Mouse (Mus musculus): ENCODE results near the gene Slc51b.

DNA sequence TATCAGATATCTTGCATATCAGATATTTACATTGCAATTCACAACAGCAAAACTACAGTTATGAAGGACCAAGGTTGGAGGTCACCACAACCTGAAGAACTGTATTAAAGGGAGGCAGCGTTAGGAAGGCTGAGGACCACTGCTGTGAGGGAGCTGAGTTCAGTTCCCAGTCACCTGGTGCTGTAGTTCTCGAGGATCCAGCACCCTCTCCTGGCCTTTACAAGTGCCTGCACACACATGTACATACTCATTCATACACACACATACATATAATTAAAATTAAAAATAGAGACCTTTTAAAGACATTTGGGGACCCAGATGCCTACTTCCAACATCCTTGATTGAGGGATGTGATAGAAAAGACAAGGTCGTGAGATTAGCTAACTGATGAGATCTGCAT, 3.1 kb downstream of the Slc51b start:
- no peak for TF ChIP-seq MAX (IDR thresholded peaks at IDR 0.05; ENCODE audit: low read depth)
- no peak for TF ChIP-seq E2F4 (IDR thresholded peaks at IDR 0.05; ENCODE audit: insufficient read depth)
- no peak for TF ChIP-seq POLR2A (IDR thresholded peaks at IDR 0.05; ENCODE audit: insufficient read length, low read depth)
- TF ChIP-seq TCF12 (IDR thresholded peaks at IDR 0.05; ENCODE audit: insufficient read depth, poor library complexity, severe bottlenecking): no peak
- no peak for TF ChIP-seq POLR2AphosphoS2 (IDR thresholded peaks at IDR 0.05; ENCODE audit: insufficient read length, low read depth)
- no peak for TF ChIP-seq TCF3 (IDR thresholded peaks at IDR 0.05; ENCODE audit: insufficient read length, low read depth)
- no peak for TF ChIP-seq MYOD1 (IDR thresholded peaks at IDR 0.05; ENCODE audit: control insufficient read depth in 1 of 3, insufficient read length in 2 of 3, low read depth in 2 of 3)
- TF ChIP-seq CEBPB (IDR thresholded peaks at IDR 0.05; ENCODE audit: insufficient read depth, poor library complexity, severe bottlenecking): no peak
- no peak for TF ChIP-seq SRF (IDR thresholded peaks at IDR 0.05; ENCODE audit: control insufficient read depth, insufficient read length, low read depth)
- TF ChIP-seq USF1 (IDR thresholded peaks at IDR 0.05; ENCODE audit: low read depth): no peak
- TF ChIP-seq MYOG (IDR thresholded peaks at IDR 0.05; ENCODE audit: control insufficient read depth in 1 of 3, insufficient read depth in 1 of 3, insufficient read length in 2 of 3, low read depth in 2 of 3): no peak

All from myocyte (in vitro differentiated cells).